Mouse (Mus musculus) hindbrain, postnatal 0 days (tissue): ENCODE measurements around the gene Inpp5a. TPM values are rescaled to one million over a fixed set of nuclear protein-coding genes. Genes with fewer than 3 reads are reported as not detected.

ENCODE experiments used
- ATAC-seq: fragments of 200-750 bp; cut with Nextera tagmentation; 2 replicates; pipeline ENCODE4 v1.8.0; 2017; ENCODE audit warnings: mild to moderate bottlenecking, moderate TSS enrichment, moderate library complexity
- DNase-seq: peaks from one replicate; pipeline ENCODE4 v3.0.0-alpha.2; 2015; ENCODE audit warnings: low spot score
- H3K27ac ChIP-seq: fragments of 300-500 bp; sonication (generic); 2 replicates; pipeline ENCODE4 v1.5.1; 2014; ENCODE audit warnings: mild to moderate bottlenecking
- H3K27me3 ChIP-seq: fragments of 300-500 bp; sonication (generic); 2 replicates; pipeline ENCODE4 v1.6.1; 2014; ENCODE audit warnings: low read length, mixed read lengths; ENCODE audit not compliant: insufficient read depth
- H3K36me3 ChIP-seq: fragments of 300-500 bp; sonication (generic); 2 replicates; pipeline ENCODE4 v1.6.1; 2014; ENCODE audit warnings: low read length, mixed read lengths; ENCODE audit not compliant: insufficient read depth
- H3K4me1 ChIP-seq: fragments of 300-500 bp; sonication (generic); 2 replicates; pipeline ENCODE4 v1.6.1; 2014; ENCODE audit warnings: antibody characterized with exemption, low read length, mixed read lengths; ENCODE audit not compliant: insufficient read depth
- H3K4me2 ChIP-seq: fragments of 300-500 bp; sonication (generic); 2 replicates; pipeline ENCODE4 v1.6.1; 2014; ENCODE audit warnings: low read depth, mild to moderate bottlenecking, low read length, moderate library complexity, mixed read lengths
- H3K4me3 ChIP-seq: fragments of 300-500 bp; sonication (generic); 2 replicates; pipeline ENCODE4 v1.5.1; 2014; ENCODE audit warnings: low read length
- H3K9ac ChIP-seq: fragments of 300-500 bp; sonication (generic); replicated peaks from 2 replicates; pipeline ENCODE4 v1.6.1; 2014; ENCODE audit warnings: mild to moderate bottlenecking, low read length, moderate library complexity, mixed read lengths
- H3K9me3 ChIP-seq: fragments of 300-500 bp; sonication (generic); 2 replicates; pipeline ENCODE4 v1.6.1; 2016; ENCODE audit warnings: low read length, mixed read lengths
- CTCF ChIP-seq: IDR thresholded peaks from 2 replicates; pipeline ENCODE4 v1.5.1; 2016; ENCODE audit warnings: antibody characterized with exemption, control low read depth, low read depth
- WGBS: fragments of 180-500 bp; shearing (Covaris S2); extraction: QIAGEN DNeasy Blood & Tissue Kit; methylation state at CpG from one replicate; pipeline ENCODE4 v1.1.7; 2014; 5-methylcytosine and 5-hydroxymethylcytosine counted together
- polyA plus RNA-seq: library from polyadenylated mRNA; unstranded; fragments of >200 nt; fragmentation: Nextera tagmentation; extraction: Ambion mirVana; gene quantifications from 2 replicates; pipeline ENCODE4 v1.2.1, GENCODE M21; 2015
- total RNA-seq: library from RNA; depleted of rRNA; stranded (reverse); fragments of >200 nt; gene quantifications from 2 replicates; pipeline ENCODE4 v1.2.3, GENCODE M21; 2014

Gene Inpp5a
- total and polyA plus RNA-seq, 2 experiments from 2014 or later: 16.6 to 23.6 TPM

GRCm38 (mm10) chr7:139580851-139581775 is 192.2 kb downstream of the Inpp5a start:
- Histone ChIP-seq H3K27ac (no peak overlapping the region), H3K9me3 (no peaks in the 10 kb centered on the region), H3K4me2 (peak overlapping the region; percentile 34), H3K36me3 (peaks cover 7% of the 10 kb centered on the region; the same call in 1 of the 2 replicates), H3K4me3 (peak overlapping the region; percentile 32), H3K9ac (0 out of 2 replicates have a peak overlapping the region, but pooled peaks have one; percentile 28), H3K27me3 (peaks cover 72% of the 10 kb centered on the region), H3K4me1 (no peaks in the 10 kb centered on the region; the same call in 1 of the 2 replicates)
- DNase-seq: no peak
- no peak for ATAC-seq
- 2% methylated on average over 78 of the region's 78 CpGs for WGBS
- no peak for TF ChIP-seq CTCF

GRCm38 (mm10) chr7:139581801-139582571 is 193.1 kb downstream of the Inpp5a start:
- Histone ChIP-seq H3K4me1 (no peaks in the 10 kb centered on the region; the same call in 1 of the 2 replicates), H3K36me3 (peaks cover 7% of the 10 kb centered on the region; the same call in 1 of the 2 replicates), H3K9ac (peak overlapping the region; percentile 28; the same call in 1 of the 2 replicates), H3K4me2 (peak overlapping the region; percentile 34), H3K27me3 (peaks cover 81% of the 10 kb centered on the region), H3K27ac (no peak overlapping the region), H3K9me3 (no peaks in the 10 kb centered on the region), H3K4me3 (peak overlapping the region; percentile 32)
- under 1% methylated on average over 77 of the region's 82 CpGs for WGBS
- ATAC-seq (peak; percentile 31; the same call in 1 of the 2 replicates), DNase-seq (no peak)
- TF ChIP-seq CTCF: no peak

- TF ChIP-seq CTCF: no peak
- peak within 1 kb of the TSS; percentile 28; the same call in 1 of the 2 replicates for H3K9ac ChIP-seq
- peaks cover 7% of the 10 kb centered on the region; the same call in 1 of the 2 replicates for H3K36me3 ChIP-seq
- ATAC-seq: peak; percentile 50
- H3K4me1 ChIP-seq: no peaks in the 10 kb centered on the region; the same call in 1 of the 2 replicates
- peak within 1 kb of the TSS; percentile 32 for H3K4me3 ChIP-seq
- peak within 1 kb of the TSS; percentile 34 for H3K4me2 ChIP-seq
- peaks cover 82% of the 10 kb centered on the region for H3K27me3 ChIP-seq
- peak; percentile 50 for DNase-seq
- WGBS: under 1% methylated on average over 56 of the region's 56 CpGs
- no peaks in the 10 kb centered on the region for H3K9me3 ChIP-seq
- H3K27ac ChIP-seq: no peak within 1 kb of the TSS
Observed at GRCm38 (mm10) chr7:139582595-139582994, 193.7 kb downstream of the Inpp5a start, which contains the start of gene Nkx6-2. TSS of gene Nkx6-2 (minus strand) at chr7:139582797.

- no peak overlapping the region for H3K4me3 ChIP-seq
- no peaks in the 10 kb centered on the region for H3K9me3 ChIP-seq
- H3K27me3 ChIP-seq: peaks cover 81% of the 10 kb centered on the region
- no peak overlapping the region for H3K4me2 ChIP-seq
- no peak for DNase-seq
- WGBS: 11% methylated on average over 17 of the region's 17 CpGs
- H3K27ac ChIP-seq: no peak overlapping the region
- no peak overlapping the region for H3K9ac ChIP-seq
- ATAC-seq: no peak
- no peak for TF ChIP-seq CTCF
- no peaks in the 10 kb centered on the region; the same call in 1 of the 2 replicates for H3K4me1 ChIP-seq
- H3K36me3 ChIP-seq: peaks cover 7% of the 10 kb centered on the region; the same call in 1 of the 2 replicates
Observed at GRCm38 (mm10) chr7:139583094-139583737, 194.3 kb downstream of the Inpp5a start.

DNA sequence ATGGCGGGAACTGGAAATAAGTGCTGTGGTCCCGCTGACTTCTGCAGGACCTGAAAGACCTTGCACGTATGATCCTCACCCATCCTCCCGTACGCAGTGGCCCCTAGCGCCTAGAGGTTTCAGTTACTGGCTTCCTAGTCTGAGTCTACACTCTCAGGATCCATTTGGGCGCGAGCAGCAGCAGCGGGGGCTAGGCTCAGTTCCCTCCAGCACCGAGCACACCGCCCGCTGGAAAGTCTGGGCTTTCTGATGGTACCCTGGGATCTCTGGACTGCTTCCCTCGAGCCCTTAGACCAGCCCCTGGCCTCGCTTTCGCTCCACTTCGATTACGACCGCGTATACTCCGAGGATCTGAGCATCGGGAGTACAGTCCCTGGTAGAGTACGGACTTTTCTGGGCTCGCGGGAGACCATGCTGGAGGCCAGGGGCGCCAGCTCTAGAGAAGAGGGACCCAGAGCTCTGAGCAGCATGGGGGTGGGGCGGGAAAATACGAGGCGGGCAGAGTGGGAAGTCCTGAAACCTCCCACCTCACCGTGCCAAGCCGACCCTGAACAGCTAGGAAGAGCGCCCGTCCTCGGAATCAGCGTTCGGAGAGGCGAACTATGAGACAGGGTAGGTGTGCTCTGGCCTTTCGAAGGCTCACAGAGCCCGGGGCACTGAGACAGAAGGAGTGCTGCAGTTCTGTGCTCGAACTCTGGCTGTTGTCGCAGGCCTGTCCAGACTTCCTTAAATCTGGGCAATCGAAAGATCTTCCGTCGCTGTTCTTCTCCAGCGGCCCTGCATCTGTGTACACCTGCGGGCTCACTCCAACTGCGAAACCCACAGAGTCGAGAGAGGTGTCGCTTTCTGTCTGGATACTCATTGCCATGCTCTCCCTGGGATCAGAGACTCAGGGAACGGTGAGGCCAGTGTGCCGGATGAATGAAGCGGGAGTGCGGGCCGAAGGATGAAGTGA is 195.6 kb downstream of the Inpp5a start:
- 0 out of 2 replicates have a peak overlapping the region, but pooled peaks have one; percentile 4 for H3K4me3 ChIP-seq
- TF ChIP-seq CTCF: no peak
- no peak overlapping the region for H3K4me2 ChIP-seq
- H3K27me3 ChIP-seq: peaks cover 68% of the 10 kb centered on the region
- ATAC-seq: no peak
- H3K9ac ChIP-seq: no peak overlapping the region
- H3K27ac ChIP-seq: no peak overlapping the region
- H3K4me1 ChIP-seq: no peaks in the 10 kb centered on the region; the same call in 1 of the 2 replicates
- no peaks in the 10 kb centered on the region for H3K9me3 ChIP-seq
- no peaks in the 10 kb centered on the region for H3K36me3 ChIP-seq
- 3% methylated on average over 53 of the region's 53 CpGs for WGBS
- DNase-seq: no peak
